Mouse (Mus musculus) naive thymus-derived CD4-positive, alpha-beta T cell, adult 2 months (primary cell): ENCODE data around the gene Rpl5.
A peak's percentile ranks its signal among the peaks of the same experiment; 100 is the strongest.

Source experiments
- DNase-seq: peaks from one replicate; pipeline ENCODE4 v3.0.0-alpha.2; 2011; ENCODE audit warnings: low read depth

Rpl5 gene

GRCm38 (mm10) chr5:107943526-107943925, 43.2 kb downstream of the Rpl5 start:
- no peak for DNase-seq

GRCm38 (mm10) chr5:107946475-107946874, 46.2 kb downstream of the Rpl5 start:
- DNase-seq: peak; percentile 50

GRCm38 (mm10) chr5:107947548-107947947, 47.2 kb downstream of the Rpl5 start:
- DNase-seq: no peak

GRCm38 (mm10) chr5:107948899-107949298, 48.6 kb downstream of the Rpl5 start:
- DNase-seq: no peak

GRCm38 (mm10) chr5:107949607-107950006, 49.3 kb downstream of the Rpl5 start:
- peak; percentile 48 for DNase-seq

- peak; percentile 57 for DNase-seq
Measured at GRCm38 (mm10) chr5:107950643-107951042, 50.3 kb downstream of the Rpl5 start.
